Mouse (Mus musculus) testis, adult 2 months (tissue): ENCODE measurements around the gene Bax. TPM values are rescaled to one million over a fixed set of nuclear protein-coding genes. Genes with fewer than 3 reads are reported as not detected.
"Not testable (repeated sequence)": the region's sequence is repeated elsewhere in the genome, so short reads cannot be mapped to it uniquely, and the experiment has no call there.

Experiments
- H3K27ac ChIP-seq: fragments of 200-500 bp; 2 replicates; pipeline ENCODE4 v1.5.1; 2012; ENCODE audit warnings: low read depth, low read length; ENCODE audit not compliant: control insufficient read depth, insufficient read depth
- H3K27me3 ChIP-seq: fragments of 200-500 bp; 2 replicates; pipeline ENCODE4 v1.6.1; 2012; ENCODE audit warnings: mild to moderate bottlenecking, low read length, moderate library complexity; ENCODE audit not compliant: control insufficient read depth, insufficient read depth
- H3K36me3 ChIP-seq: fragments of 200-500 bp; 2 replicates; pipeline ENCODE4 v1.6.1; 2012; ENCODE audit warnings: mild to moderate bottlenecking, low read length; ENCODE audit not compliant: control insufficient read depth, insufficient read depth
- H3K4me1 ChIP-seq: fragments of 200-500 bp; 2 replicates; pipeline ENCODE4 v1.6.1; 2012; ENCODE audit warnings: low read length; ENCODE audit not compliant: control insufficient read depth, insufficient read depth
- H3K4me3 ChIP-seq: fragments of 200-500 bp; 2 replicates; pipeline ENCODE4 v1.5.1; 2012; ENCODE audit warnings: low read depth, mild to moderate bottlenecking, low read length, moderate library complexity, mixed read lengths; ENCODE audit not compliant: control insufficient read depth
- CTCF ChIP-seq: fragments of 200-500 bp; IDR thresholded peaks from 2 replicates; pipeline ENCODE4 v1.5.1; 2012; ENCODE audit warnings: low read depth, mild to moderate bottlenecking, inconsistent platforms, low read length, moderate library complexity; ENCODE audit not compliant: control insufficient read depth, insufficient read depth, insufficient replicate concordance
- POLR2A ChIP-seq: fragments of 200-500 bp; IDR thresholded peaks from 2 replicates; pipeline ENCODE4 v1.6.1; 2012; ENCODE audit warnings: low read depth, mild to moderate bottlenecking, inconsistent platforms, low read length, moderate library complexity; ENCODE audit not compliant: control insufficient read depth
- polyA plus RNA-seq: library from polyadenylated mRNA; depleted of rRNA; stranded (reverse); fragments of >200 nt; gene quantifications from 2 replicates; pipeline ENCODE4 v1.2.3, GENCODE M21; 2012

Bax gene
- polyA plus RNA-seq, 1 experiment: 26.3 TPM

GRCm38 (mm10) chr7:45460377-45460776, 6.3 kb downstream of the Bax start:
- TF ChIP-seq CTCF (no peak), POLR2A (no peak)
- peaks cover 21% of the 10 kb centered on the region for H3K4me1 ChIP-seq
- no peak overlapping the region for H3K4me3 ChIP-seq
- peak overlapping the region; percentile 85 for H3K27ac ChIP-seq
- H3K36me3 ChIP-seq: no peaks in the 10 kb centered on the region
- no peaks in the 10 kb centered on the region for H3K27me3 ChIP-seq

- Histone ChIP-seq H3K27ac (peak within 1 kb of the TSS; percentile 85), H3K4me3 (peak within 1 kb of the TSS; percentile 91), H3K4me1 (peaks cover 21% of the 10 kb centered on the region)
- H3K36me3 ChIP-seq, H3K27me3 ChIP-seq: not testable (repeated sequence)
- TF ChIP-seq POLR2A: peak; percentile 77
These were observed 7.0 kb downstream of the Bax start, which contains the start of gene Ftl1 for GRCm38 (mm10) chr7:45459564-45460140. Gene Ftl1 (minus strand): TSS chr7:45459884.

GRCm38 (mm10) chr7:45458748-45459563, 7.7 kb downstream of the Bax start:
- Histone ChIP-seq H3K27me3 (no peaks in the 10 kb centered on the region), H3K4me3 (peak overlapping the region; percentile 91), H3K4me1 (peaks cover 21% of the 10 kb centered on the region), H3K27ac (peak overlapping the region; percentile 61), H3K36me3 (no peaks in the 10 kb centered on the region)
- TF ChIP-seq CTCF (no peak), POLR2A (no peak)

- Histone ChIP-seq H3K27ac (no peak overlapping the region), H3K36me3 (no peaks in the 10 kb centered on the region)
These were observed 9.3 kb downstream of the Bax start for GRCm38 (mm10) chr7:45457204-45458060.

GRCm38 (mm10) chr7:45456721-45457203, 9.9 kb downstream of the Bax start:
- no peak overlapping the region for H3K4me3 ChIP-seq
- no peaks in the 10 kb centered on the region for H3K27me3 ChIP-seq
- H3K4me1 ChIP-seq: peaks cover 22% of the 10 kb centered on the region
- H3K36me3 ChIP-seq: no peaks in the 10 kb centered on the region
- no peak overlapping the region for H3K27ac ChIP-seq
- TF ChIP-seq CTCF (no peak), POLR2A (no peak)

More at GRCm38 (mm10) chr7:45457204-45458060, 9.3 kb downstream of the Bax start:
- H3K4me3 ChIP-seq: no peak overlapping the region
- H3K4me1 ChIP-seq: peaks cover 21% of the 10 kb centered on the region
- no peaks in the 10 kb centered on the region for H3K27me3 ChIP-seq
- TF ChIP-seq CTCF (no peak), POLR2A (no peak)

- Histone ChIP-seq H3K4me3 (no peak overlapping the region), H3K27me3 (no peaks in the 10 kb centered on the region), H3K27ac (no peak overlapping the region), H3K36me3 (no peaks in the 10 kb centered on the region), H3K4me1 (peaks cover 26% of the 10 kb centered on the region)
- TF ChIP-seq CTCF: no peak
- TF ChIP-seq POLR2A: no peak
These were observed 10.6 kb downstream of the Bax start for GRCm38 (mm10) chr7:45455932-45456696.

- no peaks in the 10 kb centered on the region for H3K36me3 ChIP-seq
- H3K27me3 ChIP-seq: no peaks in the 10 kb centered on the region
- H3K4me3 ChIP-seq: no peak overlapping the region
- peaks cover 16% of the 10 kb centered on the region for H3K4me1 ChIP-seq
- no peak overlapping the region for H3K27ac ChIP-seq
- TF ChIP-seq POLR2A (no peak), CTCF (no peak)
These were observed 11.7 kb downstream of the Bax start for GRCm38 (mm10) chr7:45454971-45455370.
